Mouse (Mus musculus): Measurements from ENCODE around the gene Sgca.

GRCm38 (mm10) chr11:95000128-95000527, 24.0 kb upstream of the Sgca start:
- TF ChIP-seq CTCF (IDR thresholded peaks at IDR 0.05; ENCODE audit: low read depth) = no peak
- no peak for TF ChIP-seq EP300 (IDR thresholded peaks at IDR 0.05; ENCODE audit: low read depth)

All from heart, postnatal 0 days (tissue).